Mouse (Mus musculus) gastrocnemius, postnatal 4 days (tissue): ENCODE measurements around the gene Celf6. TPM values are rescaled to one million over a fixed set of nuclear protein-coding genes. Genes with fewer than 3 reads are reported as not detected.

Experiments
- total RNA-seq, 2 experiments: library from RNA; stranded (reverse); gene quantifications; 2 replicates each; pipeline ENCODE4 v1.2.3; 2021

Celf6 gene
- total RNA-seq, 2 experiments from 2014 or later, result 0.15 TPM; not detected in 1

Other genes with a start within 250 kb of the Celf6 start
- 1 to 10 TPM; 5.1 to 6.7 TPM for gene Bbs4, start 224.4 kb upstream of the Celf6 start, total RNA-seq
- 100 to 1,000 TPM in 1 of 2 experiments, 10 to 100 TPM in 1; 92.5 to 101 TPM for gene Arih1, start 91.3 kb upstream of the Celf6 start, total RNA-seq
- gene Hexa, start 38.4 kb upstream of the Celf6 start, total RNA-seq, result 10 to 100 TPM; 30.0 to 35.1 TPM
- gene Tmem202, start 38.1 kb upstream of the Celf6 start, total RNA-seq, result under 1 TPM; 0.42 to 0.65 TPM
- gene Parp6, start 39.4 kb downstream of the Celf6 start, total RNA-seq, result 10 to 100 TPM; 22.2 to 24.0 TPM
- gene Pkm, start 78.5 kb downstream of the Celf6 start, total RNA-seq, result 1,000 to 10,000 TPM; 1,566 to 1,695 TPM
- gene Gramd2, start 102.2 kb downstream of the Celf6 start, total RNA-seq, result under 1 TPM; 0.54 to 0.60 TPM
- gene Senp8, start 172.8 kb downstream of the Celf6 start, total RNA-seq, result 1 to 10 TPM; 8.9 to 9.1 TPM
- gene Myo9a, start 173.0 kb downstream of the Celf6 start, total RNA-seq, result 10 to 100 TPM; 28.7 to 30.9 TPM